Mouse (Mus musculus): Measurements from ENCODE around the gene Kif3b.

GRCm38 (mm10) chr2:153342602-153343001 lies 51.4 kb downstream of the Kif3b start:
- TF ChIP-seq CTCF (IDR thresholded peaks at IDR 0.05; ENCODE audit: borderline replicate concordance, control insufficient read depth, extremely low read depth, insufficient read depth, low read length, poor library complexity) (no peak), POLR2A (IDR thresholded peaks at IDR 0.05; ENCODE audit: control insufficient read depth, extremely low read depth, insufficient read depth, low read length, poor library complexity) (no peak)
